Mouse (Mus musculus): ENCODE results near the gene Limd1. TPM values are rescaled to one million over a fixed set of nuclear protein-coding genes. Genes with fewer than 3 reads are reported as not detected.

Gene Limd1
- total RNA-seq, 2 experiments from 2014 or later, result 31.5 to 41.1 TPM

DNA sequence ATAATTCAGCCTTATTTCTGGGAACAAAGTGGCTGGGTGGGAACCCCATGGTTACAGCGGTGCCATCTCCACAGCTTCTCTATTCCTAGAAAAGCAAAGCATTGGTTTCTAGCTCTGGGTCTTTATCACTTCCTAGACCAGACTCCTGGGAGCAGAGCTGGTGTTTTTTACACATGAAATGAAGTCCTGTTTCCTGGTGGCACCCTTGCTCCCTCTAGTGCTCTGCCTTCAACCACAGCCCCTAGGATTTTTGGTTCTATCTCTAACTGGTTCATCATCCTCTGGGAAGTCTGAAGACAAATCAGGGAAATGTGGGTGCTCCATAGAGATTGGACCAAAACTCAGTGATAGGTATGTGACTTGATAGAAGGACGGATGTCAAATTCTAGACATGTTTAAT, 28.9 kb downstream of the Limd1 start:
- Histone ChIP-seq H3K4me3 (no peak overlapping the region), H3K27ac (peak overlapping the region; percentile 75; the same call in 1 of the 2 replicates)
- DNase-seq, result no peak
- TF ChIP-seq CTCF (IDR thresholded peaks at IDR 0.05), result peak; percentile 60
- intact Hi-C loops (cut with DNase I), result loop anchor here (5.0 to 10.0 kb wide), 2 partner anchors 40 to 253 kb away; no protein-coding TSS in a partner anchor

DNA sequence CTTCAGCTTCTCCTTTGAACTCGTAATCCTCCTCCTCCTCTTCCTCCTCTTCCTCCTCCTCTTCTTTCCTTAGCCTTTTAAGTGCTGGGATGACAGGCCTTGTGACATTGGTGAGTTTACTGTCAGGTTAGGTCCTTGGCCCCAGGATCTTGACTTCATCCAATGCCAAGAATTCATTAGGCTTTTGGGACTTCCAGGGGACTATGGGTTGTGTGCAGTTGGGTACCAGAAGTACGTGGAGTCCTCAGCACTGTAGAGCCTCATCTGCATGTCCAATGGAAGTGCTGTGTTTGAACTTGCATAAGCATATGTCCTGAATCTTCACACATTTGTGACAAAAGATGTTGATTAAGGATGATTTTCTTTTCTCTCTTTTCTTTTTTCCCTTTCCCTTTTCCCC, 30.5 kb downstream of the Limd1 start:
- no peak for DNase-seq
- peak overlapping the region; percentile 20; the same call in 1 of the 2 replicates for H3K27ac ChIP-seq
- TF ChIP-seq CTCF (IDR thresholded peaks at IDR 0.05), result no peak
- intact Hi-C loops (cut with DNase I), result loop anchor here (2.0 to 10.0 kb wide), 3 partner anchors 14 to 254 kb away; no protein-coding TSS in a partner anchor
- no peak overlapping the region for H3K4me3 ChIP-seq

DNA sequence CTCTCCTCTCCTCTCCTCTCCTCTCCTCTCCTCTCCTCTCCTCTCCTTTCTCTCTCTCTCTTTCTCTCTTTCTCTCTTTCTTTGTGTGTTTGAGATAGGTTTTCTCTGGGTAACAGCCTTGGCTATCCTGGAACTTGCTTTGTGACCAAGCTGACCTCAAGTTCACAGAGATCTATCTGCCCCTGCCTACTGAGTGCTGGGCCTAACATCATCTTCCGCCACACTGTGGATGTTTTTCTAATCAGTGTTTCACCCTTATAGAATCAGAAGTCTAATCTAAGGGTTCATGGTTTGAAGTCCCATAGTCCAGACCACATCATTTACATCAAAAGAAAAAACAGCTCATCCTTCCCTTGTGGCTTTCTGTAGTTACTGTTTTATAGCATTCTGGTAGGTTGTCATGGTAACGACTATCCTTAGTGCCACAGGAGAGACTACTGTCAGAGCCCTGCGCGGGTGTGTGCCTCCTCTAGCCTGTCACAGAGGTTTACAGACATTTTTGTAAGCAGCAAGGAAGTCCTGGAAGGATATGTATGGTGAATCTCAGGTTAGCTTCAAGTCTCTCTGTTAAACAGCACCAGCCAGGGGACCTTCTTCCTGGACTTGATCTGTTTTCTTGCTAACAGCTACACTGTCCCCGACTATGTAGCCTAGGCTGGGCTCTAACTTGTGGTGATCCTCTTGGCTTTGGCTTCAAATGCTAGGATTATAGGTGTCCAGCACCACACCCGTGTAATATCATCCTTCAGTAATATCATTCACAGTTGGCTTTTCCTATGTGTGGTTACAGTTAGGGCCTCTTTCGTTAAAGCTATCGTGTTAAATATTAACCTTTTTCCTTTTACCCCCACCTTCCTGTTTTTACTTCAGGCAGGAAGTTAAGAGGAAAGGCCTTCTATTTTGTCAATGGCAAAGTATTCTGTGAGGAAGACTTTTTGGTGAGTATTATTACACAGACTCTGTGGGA, 31.4 kb downstream of the Limd1 start:
- TF ChIP-seq CTCF (IDR thresholded peaks at IDR 0.05), result no peak
- Histone ChIP-seq H3K4me3 (no peak overlapping the region), H3K27ac (peak overlapping the region; percentile 53)
- no peak for DNase-seq
- intact Hi-C loops (cut with DNase I), result loop anchor here (2.0 to 10.0 kb wide), 3 partner anchors 13 to 255 kb away; no protein-coding TSS in a partner anchor

DNA sequence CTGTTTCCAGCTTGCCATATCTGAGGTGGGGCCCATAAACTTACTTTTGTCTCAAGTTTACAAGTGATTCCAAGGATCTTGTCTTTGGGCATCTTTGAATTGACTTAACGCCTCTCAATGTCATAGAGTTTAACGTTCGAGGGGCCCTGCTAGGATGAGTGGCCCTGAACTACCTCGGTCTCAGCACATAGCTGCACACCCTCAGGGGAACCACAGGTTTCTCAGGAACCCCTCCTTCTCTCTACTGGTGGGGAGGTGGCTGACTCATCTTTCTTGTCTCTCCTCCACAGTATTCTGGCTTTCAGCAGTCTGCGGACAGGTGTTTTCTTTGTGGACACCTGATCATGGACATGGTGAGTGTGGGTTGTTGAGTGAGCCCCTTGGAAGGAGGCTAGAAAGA, 32.4 kb downstream of the Limd1 start:
- peak overlapping the region; percentile 1; the same call in 1 of the 2 replicates for H3K27ac ChIP-seq
- no peak for DNase-seq
- no peak overlapping the region for H3K4me3 ChIP-seq
- intact Hi-C loops (cut with DNase I), result no loop called here
- TF ChIP-seq CTCF (IDR thresholded peaks at IDR 0.05), result no peak

DNA sequence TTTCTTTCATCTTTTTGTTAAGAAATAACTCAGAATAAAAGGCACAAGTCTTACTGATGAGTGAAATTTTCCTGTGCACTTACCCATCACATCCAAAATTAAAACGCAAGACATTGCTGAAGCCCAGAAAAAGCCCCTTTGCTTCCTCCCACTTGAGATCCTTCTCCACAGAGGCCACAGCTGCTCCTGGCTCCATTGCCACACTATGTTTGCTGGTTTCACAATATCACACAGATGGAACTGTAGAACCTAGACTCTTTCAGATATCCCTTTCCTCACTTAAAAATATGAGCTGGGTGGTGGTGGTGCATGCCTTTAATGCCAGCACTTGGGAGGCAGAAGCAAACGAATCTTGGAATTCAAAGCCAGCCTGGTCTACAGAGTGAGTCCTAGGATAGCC, 34.0 kb downstream of the Limd1 start:
- intact Hi-C loops (cut with DNase I), result no loop called here
- Histone ChIP-seq H3K27ac (peak overlapping the region; percentile 69; the same call in 1 of the 2 replicates), H3K4me3 (no peak overlapping the region)
- DNase-seq, result no peak
- no peak for TF ChIP-seq CTCF (IDR thresholded peaks at IDR 0.05)

DNA sequence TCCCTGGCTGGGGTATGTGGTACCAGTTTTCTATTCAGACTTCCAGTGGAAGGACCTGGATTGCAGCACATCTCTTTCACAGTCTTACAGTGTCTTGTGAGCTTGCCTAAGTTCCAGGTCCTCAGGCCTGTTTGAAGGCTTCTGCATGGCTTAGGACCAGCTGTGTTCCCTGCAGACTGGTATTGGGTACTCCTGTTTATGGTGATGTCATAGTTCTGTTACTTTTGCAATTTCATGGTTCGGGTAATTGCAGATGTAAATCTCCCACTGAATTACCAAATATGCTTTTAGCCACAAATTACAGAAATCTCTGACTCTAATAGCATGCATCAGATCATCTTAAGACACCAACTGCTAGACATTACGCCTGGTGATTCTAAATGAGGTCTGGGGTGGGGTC, 36.6 kb downstream of the Limd1 start:
- Histone ChIP-seq H3K27ac (no peak overlapping the region; the same call in 1 of the 2 replicates), H3K4me3 (no peak overlapping the region)
- intact Hi-C loops (cut with DNase I), result no loop called here
- DNase-seq, result no peak
- TF ChIP-seq CTCF (IDR thresholded peaks at IDR 0.05), result no peak

DNA sequence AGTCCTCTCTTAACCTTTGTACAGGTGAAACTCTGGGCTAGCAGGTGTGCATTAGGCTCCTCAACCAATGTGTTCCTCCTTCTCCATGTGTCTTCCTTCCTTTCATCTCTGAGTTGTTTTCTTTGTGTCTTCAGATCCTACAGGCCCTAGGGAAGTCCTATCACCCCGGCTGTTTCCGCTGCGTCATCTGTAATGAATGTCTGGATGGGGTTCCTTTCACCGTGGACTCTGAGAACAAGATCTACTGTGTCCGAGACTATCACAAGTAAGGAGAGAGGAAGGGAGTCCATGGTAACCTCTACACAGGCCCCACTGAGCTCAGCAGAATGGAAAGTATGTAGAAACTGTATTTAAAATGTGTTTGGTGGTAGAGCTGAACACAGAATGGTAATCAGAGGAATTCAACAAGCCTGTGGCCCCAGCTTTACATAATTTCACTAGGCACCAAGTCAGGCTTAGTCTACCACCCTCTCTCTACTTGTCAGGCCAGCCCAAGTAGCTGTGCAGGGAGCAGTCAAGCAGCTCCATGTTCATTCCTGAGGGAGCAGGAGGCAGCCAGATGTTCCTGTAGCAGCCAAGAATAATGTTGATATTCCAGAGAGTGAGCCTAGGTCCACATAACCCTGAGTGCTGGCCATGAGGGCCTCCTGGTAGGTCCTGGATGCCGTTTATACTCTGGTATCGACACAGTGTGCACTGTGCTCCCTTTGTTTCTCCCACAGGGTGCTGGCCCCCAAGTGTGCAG, 38.3 kb downstream of the Limd1 start:
- TF ChIP-seq CTCF (IDR thresholded peaks at IDR 0.05), result no peak
- Histone ChIP-seq H3K27ac (no peak overlapping the region), H3K4me3 (no peak overlapping the region)
- intact Hi-C loops (cut with DNase I), result no loop called here
- no peak for DNase-seq

DNA sequence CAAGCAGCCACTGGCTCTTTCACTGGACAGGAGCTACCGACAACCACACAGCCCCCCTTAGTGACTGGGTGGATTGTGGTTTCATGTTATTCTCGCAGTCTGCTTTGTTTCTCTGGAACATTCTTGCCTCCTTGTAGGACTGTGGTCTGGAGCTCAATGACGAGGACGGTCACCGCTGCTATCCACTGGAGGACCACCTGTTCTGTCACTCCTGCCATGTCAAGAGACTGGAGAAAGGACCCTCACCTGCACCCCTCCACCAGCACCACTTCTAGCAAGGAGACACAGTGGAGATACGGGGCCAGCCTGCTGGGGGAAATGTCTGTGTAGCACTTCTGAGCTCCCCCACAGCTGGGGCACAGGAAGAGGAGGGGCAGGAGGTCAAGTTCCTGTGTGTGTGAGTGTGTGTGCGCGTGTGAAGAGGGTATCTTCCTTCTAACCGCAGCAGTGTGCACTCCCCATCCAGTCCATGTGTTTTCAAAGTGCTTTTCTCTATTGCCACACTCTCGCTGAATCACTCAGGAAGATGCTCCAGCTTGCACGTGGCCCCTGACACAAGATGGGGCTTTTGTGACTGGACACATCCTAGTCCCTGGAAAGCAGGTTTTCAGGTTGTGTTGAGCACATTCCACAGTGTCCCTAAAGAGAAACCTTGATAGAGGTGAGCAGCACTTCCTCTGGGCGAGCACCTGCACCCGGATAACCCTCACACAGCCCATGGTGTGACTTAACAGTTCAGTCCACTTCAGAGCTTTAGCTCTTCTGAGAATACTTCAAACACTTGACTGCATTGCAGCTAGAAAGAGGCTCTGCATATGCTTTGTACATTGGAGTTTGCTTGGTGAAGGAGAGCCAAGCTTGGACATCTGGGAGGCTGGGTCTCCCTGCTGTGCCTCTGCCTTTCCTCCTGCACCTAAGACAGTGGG, 40.7 kb downstream of the Limd1 start:
- Histone ChIP-seq H3K27ac (no peak overlapping the region), H3K4me3 (no peak overlapping the region)
- no peak for DNase-seq
- TF ChIP-seq CTCF (IDR thresholded peaks at IDR 0.05), result no peak
- intact Hi-C loops (cut with DNase I), result no loop called here

DNA sequence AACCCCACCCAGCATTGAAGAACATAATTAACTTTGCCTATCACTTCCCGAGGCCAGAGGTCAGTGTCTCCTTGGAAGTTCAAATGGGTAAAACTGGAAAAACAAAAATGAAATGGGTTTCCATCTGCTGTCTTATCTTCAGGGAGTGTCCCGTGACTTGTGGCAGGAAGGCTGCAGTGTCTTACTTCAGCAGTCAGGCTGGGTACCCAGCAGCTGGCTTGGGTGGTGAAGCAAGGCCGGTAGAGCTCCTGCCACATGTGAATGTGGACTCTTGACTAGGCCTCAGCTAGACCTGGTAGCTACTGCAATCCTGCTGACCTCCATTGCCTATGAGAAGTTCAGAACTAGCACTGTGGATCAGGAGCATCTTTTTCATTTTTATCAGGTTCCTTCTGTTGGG, 42.2 kb downstream of the Limd1 start:
- no peak for TF ChIP-seq CTCF (IDR thresholded peaks at IDR 0.05)
- Histone ChIP-seq H3K27ac (0 out of 2 replicates have a peak overlapping the region, but pooled peaks have one; percentile 8), H3K4me3 (no peak overlapping the region)
- DNase-seq, result no peak
- intact Hi-C loops (cut with DNase I), result loop anchor here (10.0 kb wide), 1 partner anchor 156 kb away; the partner anchor contains the start of gene Lars2

DNA sequence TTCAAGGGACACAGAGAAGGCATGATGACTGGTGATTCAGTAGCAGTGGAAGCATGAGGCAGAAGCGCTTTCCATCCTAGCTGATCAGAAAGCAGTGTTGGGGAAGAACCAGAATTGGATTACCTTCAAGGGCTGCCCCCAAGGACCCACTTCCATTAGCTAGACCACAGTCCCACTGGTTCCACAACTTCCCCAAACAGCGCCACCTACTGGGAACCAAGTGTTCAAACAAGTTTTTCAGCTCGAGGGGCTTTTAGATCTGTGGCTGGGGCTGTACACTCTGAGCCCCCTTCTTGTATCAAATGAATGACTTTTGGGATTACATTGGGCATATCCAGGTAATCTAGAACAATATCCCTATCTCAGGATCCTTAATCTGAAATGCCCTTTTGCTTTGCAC, 45.2 kb downstream of the Limd1 start:
- TF ChIP-seq CTCF (IDR thresholded peaks at IDR 0.05), result peak; percentile 76
- no peak overlapping the region for H3K4me3 ChIP-seq
- DNase-seq, result peak; percentile 48
- intact Hi-C loops (cut with DNase I), result loop anchor here (2.0 to 10.0 kb wide), 2 partner anchors 15 to 159 kb away; partner anchors contain the start of gene Lars2
- H3K27ac ChIP-seq, result no peak overlapping the region

DNA sequence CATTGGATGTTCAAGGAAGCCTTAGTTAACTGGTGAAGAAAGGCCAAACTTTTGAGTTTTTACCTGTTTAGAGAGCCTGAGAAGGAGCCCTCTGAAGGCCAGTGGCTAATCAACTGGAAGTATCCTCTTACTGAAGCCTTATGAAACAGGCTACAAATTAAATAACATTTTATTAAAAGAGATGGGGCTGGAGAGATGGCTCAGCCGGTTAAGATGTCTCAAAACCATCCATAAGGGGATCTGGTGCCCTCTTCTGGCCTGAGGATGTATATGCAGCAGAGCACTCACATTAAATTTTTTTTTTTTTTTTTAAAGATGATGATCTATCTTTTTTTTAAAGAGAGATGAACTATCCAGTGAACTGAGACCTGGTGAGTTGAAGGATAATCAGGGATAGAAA, 46.6 kb downstream of the Limd1 start:
- intact Hi-C loops (cut with DNase I), result loop anchor here (1.0 to 10.0 kb wide), 2 partner anchors 75 to 160 kb away; partner anchors contain the start of gene Lars2
- peak; percentile 69 for DNase-seq
- Histone ChIP-seq H3K27ac (no peak overlapping the region), H3K4me3 (no peak overlapping the region)
- TF ChIP-seq CTCF (IDR thresholded peaks at IDR 0.05), result peak; percentile 90

All from gastrocnemius, adult 2 months (tissue).